Mouse (Mus musculus) yolk sac, embryonic 10.5 days (tissue): ENCODE measurements around the gene Serpinb1c.
"Not testable (repeated sequence)": the region's sequence is repeated elsewhere in the genome, so short reads cannot be mapped to it uniquely, and the experiment has no call there.

Source experiments
- DNase-seq: peaks from one replicate; pipeline ENCODE4 v3.0.0-alpha.2; 2017; ENCODE audit warnings: low spot score

Gene Serpinb1c

DNA sequence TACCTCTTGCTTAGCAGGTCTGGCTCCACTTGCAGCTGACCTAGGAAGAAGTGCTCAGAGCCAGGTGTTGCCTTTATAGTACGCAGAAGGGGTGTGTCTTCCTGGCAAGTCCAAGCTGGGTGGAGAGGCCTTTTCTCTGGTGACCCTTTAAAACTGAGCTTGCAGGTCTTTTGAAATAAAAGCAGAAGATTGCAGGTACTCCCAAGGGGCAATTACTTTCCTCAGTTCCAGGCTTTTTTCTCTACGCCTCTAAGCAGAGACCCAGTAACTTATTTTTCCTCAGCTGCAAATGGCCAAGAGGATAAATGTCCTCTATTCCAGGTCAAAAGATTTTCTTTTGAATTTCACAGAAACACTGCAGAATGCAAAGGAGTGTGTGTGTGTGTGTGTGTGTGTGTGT lies at the start of gene Serpinb1c:
Gene Serpinb1c, minus strand, starts transcription at position 101 of the 400 bp plus-strand sequence.
- DNase-seq: no peak

DNA sequence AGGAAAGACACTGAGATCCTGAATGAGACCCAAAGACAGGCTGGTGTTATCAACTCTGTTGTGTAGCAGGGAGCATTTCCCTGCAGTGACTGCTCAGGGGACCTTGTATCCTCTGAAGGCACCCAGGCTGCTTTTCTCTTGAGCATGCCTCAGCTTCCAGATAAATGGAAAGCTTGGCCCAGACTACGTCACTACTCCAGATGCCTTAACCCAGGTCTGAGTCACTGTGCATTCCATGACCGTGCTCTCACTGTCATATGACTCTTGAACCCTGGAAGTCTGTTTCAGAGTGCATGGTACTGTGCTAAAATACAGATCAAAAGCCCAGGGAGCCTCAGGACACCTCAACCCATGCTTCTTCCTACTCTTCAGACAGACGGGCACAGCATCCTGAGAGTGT lies 41.2 kb upstream of the Serpinb1c start:
- peak; percentile 5 for DNase-seq

DNA sequence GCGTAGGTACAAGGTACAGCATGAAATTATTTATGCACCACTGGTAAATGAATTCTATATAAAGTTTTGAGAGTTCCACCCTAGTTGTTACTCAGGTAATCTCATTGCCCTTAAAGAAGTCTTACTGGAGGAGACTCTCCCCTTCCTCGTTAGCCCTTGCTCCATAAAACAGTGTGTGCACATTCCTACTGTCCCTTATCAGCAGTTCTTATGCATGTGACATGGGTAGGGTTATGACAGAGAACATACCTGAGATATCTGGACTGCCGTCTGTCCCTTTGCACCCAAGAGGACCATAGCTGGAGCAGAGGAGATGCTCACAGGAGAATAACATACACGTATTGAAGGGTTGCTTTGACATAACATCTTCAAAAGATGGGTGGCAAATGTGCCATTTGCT lies 40.3 kb upstream of the Serpinb1c start:
- DNase-seq: not testable (repeated sequence)

DNA sequence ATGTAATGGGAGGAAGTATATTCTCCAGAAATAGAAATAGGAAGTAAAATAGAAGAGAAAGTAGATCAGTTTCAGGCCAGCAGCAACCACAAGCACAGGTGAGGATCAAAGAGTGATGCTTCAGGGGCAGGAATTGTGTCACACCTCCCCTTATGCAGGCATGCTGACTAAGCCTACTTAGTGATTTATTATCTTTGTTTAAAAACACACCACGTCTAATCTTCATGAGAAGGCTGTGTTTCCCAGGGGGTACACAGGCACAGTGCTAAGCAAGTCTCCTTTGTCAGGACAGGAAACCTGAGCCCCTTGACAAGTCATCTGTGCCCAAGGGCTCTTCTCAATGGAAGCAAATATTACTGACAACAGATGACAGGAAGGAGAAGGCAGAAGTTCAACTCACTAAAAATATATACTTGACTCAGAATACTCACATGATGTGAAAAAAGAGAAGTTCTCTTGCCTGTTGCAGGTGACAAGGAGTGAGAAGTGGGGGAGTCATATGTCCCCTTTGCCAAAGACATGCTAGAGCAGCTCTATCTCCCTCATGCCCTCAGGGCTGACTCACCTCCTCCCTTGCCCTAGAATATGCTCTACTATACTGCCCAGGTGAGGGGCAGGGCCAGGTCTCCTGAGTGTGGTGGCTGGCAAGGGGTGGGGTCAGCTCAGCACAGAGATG lies 36.8 kb upstream of the Serpinb1c start:
- no peak for DNase-seq

DNA sequence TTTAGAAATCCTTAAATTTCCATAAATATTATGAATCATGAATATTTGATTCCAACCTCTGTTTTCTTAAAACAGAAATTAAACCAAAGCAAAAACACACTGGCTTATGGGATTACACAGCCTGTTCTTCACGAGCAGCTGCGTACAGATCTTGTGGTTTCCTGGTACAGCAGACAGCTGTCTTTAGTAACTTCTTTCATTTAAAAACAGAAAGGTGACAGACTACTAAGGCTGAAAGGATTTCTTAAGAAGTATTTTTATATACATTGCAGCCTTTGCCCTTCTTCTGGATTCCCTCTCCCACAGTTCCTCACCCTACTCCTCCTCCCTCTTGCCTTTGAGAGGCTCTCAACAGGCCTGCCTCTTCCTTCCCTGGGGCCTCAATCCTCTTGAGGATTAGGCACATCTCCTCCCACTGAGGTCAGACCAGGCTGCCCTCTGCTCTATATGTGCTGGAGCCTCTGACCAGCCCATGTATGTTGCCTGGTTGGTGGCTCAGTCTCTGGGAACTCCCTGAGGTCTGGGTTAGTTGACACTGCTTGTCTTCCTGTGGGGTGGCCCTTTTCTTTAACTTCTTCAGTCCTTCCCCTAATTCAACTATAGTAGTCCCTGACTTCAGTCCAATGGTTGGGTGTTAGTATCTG lies 31.2 kb upstream of the Serpinb1c start:
- DNase-seq: peak; percentile 6

DNA sequence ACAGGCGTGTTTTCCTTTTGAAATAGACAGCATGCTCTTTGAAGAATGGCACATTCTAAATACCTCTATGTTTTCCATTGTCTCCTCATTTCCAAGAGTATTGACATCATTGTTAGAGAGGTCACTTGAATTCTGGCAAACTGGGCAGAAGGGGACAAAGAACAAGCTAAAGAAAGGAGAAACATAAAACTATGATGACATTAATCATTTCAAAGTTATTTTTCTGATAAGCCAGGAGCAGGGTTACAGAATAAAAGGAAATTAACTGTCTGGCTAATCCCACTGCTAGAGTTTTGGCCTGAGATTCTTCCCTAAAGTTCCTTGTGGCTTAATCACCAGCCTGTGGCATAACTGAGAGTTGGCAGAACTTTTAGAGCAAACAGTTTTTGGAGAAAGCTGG lies 29.2 kb upstream of the Serpinb1c start:
- DNase-seq: no peak

DNA sequence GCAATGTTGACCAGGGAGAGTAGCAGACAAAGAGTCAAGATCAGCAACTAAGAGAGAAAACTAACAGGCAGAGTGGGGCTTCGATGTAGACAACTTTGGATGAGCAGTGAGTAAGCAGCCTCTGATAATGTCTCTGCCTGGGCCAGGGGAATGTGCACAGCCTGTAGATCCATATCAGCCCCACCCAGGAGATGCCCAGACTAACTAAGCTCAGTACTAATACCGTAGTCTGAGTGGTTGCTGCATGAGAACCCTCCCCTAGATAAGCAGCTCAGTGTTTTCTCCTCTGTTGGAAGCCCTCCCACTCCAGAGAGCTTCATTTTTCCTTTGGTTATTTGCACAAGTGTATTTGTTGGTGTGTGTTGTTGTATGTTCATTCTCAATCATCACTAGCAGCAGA lies 28.6 kb upstream of the Serpinb1c start:
- peak; percentile 2 for DNase-seq

DNA sequence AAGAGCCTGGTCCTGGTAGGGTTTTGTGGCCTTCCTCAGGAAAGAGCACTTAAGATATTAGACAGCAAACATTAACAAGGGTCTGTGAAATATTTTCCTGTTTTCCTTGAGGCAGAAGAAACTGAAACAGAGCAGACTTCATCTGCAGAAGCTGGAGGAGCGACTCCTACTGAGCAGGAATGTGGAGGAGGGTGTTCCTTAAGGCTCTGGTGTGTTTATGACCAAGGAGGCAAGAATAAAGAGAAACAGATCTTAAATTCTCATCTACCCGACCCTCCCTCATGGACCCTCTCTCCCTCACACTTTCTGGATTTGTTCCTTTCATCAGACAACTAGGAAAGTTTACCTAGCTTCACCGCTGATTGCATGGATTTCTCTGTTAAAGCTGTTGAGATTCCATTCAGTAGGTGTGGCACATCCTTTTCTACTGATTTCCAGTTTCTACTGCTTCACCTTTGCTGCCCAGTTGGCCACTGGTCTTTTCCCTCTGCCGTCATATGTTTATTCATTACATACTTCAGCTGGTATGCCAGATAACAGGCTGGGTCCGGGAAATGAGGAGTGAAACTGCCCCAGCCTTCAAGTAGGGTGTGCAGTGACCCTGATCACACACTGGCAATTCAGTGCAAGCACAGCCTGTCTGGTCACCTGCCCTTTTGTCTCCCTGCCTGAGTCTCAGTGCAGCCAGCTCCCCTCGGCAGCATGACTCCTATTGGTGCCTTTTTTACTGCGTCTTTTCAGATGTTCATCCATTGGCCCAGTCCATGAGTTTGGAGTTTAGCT lies 26.8 kb upstream of the Serpinb1c start:
- DNase-seq: peak; percentile 57

DNA sequence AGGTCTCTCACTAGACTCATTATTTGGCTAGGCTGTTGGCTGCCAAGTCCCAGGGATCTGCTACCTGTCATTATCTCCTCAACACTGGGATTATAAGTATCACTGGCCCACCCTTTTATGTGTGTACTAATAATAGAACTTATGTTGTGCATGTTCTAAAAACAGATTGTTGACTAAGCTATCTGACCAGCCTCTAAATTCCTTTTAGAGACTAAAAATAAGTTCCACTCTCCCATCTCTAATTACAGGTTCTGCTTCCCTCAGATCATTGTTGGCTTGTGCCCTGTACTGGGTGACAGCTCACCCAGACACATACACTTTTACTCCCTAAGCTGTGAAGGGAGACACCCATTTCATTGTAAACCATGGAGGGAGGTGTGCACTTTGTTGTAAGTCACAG lies 24.6 kb upstream of the Serpinb1c start:
- DNase-seq: no peak

DNA sequence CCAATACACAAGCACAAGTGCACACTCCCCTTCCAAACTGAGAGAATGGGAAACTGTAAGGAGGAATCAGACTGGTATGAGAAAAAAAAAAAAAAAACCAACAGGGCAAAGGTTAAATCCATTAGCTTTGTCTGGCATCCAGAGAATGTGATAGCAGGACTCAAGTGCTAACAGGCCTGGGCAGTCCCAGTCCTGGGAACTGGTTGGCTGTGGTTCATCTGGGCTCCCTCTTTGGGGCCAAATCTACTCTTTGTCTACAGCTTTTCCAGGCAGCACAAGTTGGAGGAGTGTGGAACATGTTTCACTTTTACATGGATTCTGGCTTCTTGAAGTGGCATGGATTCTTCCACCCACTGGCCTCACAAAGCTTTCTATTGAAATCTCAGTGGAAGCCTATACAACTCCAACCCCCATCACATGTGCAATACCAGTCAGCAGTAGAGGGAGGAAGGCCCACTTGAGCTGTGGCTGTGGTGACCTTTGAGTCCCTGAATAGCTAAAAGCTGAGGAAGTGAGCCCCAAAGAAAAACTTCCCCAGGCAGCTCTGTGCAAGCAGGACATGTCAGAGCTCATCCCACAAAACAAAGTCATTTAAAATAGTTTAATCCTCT lies 14.9 kb upstream of the Serpinb1c start:
- DNase-seq: peak; percentile 72

DNA sequence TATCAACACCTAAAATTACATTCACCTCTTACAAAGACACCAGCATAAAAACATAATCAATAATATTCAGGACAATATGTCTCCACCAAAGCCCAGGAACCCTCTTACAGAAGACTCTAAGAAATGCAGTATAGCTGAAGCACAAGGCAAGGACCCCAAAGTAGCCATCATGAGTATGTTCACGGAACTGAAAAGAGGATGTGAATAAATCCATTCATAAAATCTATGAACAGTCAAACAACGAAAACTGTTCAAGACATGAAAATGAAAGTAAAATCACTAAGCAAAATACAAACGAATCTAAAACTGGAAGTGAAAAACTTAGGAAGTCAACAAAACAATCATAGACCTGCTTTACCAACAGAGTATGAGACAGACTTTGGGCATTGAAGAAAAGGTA lies 10.2 kb upstream of the Serpinb1c start:
- no peak for DNase-seq

DNA sequence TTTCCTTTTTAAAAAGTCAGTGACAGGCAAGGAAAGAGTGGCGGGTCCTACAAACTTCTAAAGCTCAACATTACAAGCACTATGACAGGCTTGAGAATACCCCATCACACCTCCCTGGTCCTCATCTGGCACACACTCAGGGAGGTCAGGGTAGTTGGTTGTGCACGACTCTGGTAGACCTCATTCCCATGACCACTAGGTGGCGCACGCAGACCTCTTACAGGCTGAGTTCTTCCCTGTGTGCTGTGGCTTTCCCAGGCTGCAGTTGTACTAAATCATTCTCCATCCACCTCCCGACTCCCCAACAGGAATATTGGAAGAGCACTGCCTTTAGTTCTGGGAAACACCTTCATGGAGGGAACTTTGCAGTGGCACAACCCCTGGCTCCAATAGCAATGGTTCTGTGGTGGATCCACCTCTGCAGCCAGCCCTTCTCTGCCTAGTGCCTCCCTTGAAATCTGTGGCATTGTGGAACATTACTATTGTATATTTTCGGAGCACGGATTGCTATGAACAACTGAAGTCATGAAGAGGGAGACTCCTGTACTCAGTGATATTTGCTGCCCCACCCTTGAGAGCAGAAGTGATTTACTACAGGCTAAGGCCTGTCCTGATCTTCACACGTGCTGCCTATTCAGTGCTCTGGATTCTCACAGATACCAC lies 5.3 kb upstream of the Serpinb1c start:
- peak; percentile 80 for DNase-seq

DNA sequence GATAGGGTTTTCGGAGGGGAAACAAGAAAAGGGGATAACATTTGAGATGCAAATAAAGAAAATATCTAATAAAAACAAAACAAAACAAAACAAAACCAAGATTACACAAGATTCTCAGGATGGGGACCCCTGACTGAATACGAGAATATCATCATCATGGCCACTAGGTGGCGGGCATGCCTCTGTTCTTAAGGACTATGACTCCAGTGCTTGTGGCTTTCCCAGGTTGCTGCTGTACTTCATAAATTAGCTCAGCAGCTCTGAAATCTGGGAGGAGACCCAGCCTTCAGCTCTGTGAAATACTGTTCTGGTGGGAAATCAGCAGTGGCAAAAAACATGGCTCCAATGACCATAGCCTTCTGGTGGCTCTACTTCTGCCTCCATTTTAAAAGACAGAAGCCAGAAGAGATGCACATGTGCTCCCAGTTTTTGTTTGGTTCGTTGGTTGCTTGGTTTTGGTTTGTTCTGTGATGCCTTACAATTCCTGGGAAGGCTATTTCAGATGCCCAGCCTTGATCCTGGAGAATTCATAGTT lies 4.5 kb upstream of the Serpinb1c start:
- DNase-seq: peak; percentile 51

DNA sequence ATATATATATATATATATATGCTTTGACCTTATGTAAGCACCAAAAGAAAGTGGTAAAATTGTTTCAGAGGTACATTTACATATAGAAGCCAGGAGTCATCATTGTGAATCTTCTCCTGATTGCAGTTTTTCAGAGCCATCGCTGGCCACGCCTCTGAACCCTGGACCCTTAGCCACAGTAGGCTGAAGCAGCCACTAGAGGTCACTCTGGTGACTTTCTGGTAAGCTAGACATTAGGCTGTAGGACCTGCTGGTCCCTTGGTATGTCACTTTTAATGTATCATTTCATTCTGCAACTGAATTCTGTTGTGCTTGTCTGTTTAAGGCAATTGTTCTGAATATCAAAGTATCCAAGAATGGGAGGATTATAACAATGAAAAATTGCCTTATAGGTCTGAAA lies 2.6 kb upstream of the Serpinb1c start:
- peak; percentile 36 for DNase-seq

DNA sequence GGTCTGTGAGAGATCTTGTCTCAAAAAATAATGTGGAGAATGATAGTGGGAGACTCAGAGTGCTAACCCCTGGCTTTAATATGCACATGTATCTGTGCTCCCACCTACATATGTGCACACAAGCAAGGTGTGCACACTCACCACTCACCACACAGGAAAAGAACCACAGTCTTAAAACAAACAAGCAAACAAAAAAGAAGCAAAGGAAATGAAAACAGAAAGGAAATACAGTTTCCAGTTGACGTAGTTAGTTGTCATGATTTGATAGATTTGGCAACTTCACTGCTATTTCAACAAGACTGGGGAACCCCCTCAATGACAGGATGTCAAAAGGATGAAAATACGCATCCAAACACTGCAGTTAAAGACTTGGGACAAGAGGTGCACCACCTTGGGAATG lies 1.1 kb upstream of the Serpinb1c start:
- DNase-seq: not testable (repeated sequence)

DNA sequence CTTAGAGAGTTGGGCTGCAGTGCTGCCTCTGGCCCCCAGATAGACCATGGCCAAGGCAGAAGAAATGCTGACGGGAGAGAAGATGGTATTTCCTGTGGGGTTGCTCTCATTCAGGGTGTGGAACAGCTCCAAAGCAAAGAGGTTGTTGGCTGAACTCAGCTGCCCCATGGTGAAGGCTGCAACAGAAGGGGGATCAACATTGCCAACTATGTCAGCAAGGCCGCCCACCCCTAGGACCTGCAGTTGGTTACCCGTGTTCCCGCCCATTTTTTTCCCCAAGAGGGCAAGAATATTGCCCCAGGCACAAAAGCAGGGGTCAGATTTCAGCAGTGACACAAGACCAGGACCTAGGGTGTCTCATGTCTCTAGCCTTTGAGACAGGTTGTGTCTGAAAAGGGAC lies 1.1 kb downstream of the Serpinb1c start:
- DNase-seq: no peak

DNA sequence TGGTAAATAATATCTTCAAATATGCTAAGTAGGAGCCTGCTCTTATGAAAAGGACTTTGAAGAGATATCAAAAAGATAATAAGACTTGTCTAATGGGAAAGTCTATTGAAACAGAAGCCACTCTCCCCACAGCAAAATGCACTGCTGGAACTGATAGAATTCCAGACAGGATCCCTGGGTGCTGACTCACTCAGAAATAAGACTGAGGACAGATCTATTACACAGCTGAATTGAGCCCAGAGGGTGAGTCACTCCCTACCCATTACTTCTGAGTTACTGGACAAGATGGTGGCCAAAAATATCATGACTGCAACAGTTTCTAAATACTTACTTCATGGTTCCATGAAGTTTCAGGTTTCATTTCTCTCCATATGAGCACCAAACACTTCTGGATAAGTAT lies 13.3 kb downstream of the Serpinb1c start:
- no peak for DNase-seq

DNA sequence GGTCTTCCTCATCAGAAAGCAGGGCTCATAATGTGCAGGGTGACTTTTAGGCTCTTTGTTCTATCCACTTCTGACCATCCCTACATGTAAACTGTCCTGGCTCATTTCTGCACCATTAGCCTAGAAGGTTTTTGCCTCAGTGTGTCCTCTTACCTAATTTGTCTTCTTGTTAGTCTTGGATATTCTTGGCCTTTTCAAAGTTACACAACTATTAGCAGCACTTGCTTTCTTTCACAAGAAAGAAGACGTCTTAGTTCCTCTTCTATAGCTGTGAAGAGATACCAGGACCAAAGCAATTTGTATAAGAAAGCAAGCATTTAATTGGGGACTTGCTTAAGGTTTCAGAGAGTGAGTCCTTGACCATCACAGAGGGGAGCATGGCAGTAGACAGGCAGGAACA lies 24.1 kb downstream of the Serpinb1c start:
- DNase-seq: no peak

DNA sequence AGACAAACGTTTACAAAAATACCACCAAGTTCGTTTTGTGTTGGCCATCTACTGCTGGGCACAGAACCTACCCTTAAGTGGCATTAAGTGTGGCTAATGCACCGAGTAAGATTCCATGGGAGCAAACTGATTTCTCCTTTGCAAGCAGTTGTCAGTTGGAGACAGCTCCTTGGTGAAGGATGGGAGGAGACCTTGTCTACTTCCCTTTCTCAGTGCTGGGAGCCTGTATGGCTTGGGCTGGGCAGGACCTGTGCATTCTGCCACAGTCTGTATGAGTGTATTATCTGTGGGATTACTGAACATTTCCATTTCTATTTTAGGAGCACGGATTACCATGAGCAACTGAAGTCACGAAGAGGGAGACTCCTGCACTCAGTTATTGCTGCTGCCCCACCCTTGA lies 29.2 kb downstream of the Serpinb1c start:
- no peak for DNase-seq

DNA sequence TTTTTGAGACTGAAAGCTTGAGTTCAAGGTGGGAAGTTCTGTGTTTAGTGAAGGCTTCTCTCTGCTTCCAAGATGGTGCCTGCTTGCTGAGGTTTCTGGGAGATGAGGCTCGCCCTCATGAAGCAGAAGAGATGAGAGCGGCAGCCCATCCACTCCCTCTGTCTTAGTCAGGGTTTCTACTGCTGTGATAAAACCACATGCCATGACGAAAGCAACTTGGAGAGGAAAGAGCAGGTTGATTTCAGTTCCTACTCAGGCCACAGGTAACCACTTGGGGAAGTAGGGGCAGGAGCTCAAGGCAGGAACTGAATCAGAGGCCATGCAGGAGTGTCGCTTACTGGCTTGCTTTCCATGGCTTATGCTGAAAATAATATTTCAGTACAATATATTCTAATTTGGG lies 29.8 kb downstream of the Serpinb1c start:
- DNase-seq: not testable (repeated sequence)

DNA sequence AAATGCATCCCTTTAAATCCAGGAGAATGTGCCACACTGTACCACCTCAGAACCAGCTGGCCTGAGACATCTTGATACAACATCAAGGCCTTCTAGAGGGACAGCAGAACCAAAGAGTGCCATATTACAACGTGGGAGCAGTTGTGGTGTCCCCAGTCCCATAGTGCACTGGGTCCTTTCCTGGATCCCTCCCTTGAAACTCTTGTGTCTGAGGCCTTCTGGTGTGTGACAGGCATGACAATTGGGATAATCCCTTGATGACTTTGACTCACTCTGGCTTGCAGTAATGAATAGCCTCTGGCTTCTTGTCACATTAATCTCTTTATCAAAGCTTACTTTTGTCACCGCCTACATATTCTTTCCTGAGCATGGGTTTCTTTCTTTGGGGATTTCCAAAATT lies 31.0 kb downstream of the Serpinb1c start:
- no peak for DNase-seq

DNA sequence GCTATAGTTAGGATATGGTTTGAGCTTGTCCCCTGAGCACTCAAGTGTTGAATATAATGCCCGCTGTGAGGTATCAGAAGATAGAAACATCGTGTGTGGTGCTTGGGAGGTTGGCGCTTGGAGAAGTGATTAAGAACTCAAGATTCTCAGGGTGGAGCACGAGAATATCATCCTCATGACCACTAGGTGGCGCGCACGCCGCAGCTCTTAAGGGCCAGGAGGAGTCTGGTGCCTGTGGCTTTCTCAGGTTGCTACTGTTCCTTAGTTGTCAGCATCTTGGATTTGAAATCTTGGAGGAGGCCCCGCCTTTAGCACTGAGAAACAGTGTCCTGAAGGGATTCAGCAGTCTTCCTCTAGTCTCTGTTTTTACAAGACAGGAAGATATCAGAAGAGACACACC lies 31.5 kb downstream of the Serpinb1c start:
- peak; percentile 34 for DNase-seq
